Mouse (Mus musculus) erythroblast, embryonic 14.5 days (primary cell): ENCODE data around the gene Rgs3.

Source experiments
- GATA1 ChIP-seq: IDR thresholded peaks from 2 replicates; pipeline ENCODE4 v1.6.1; 2012; ENCODE audit warnings: low read length, inconsistent platforms, mixed read lengths
- TAL1 ChIP-seq: IDR thresholded peaks from 3 replicates; pipeline ENCODE4 v1.6.1; 2012; ENCODE audit warnings: low read length, inconsistent platforms, mixed read lengths

GRCm38 (mm10) chr4:62526256-62526655 lies 33.4 kb upstream of the Rgs3 start:
- TF ChIP-seq GATA1 (no peak), TAL1 (no peak)
